Mouse (Mus musculus): Measurements from ENCODE around the gene Gpsm2. TPM values are rescaled to one million over a fixed set of nuclear protein-coding genes. Genes with fewer than 3 reads are reported as not detected.
"Not testable (repeated sequence)": the region's sequence is repeated elsewhere in the genome, so short reads cannot be mapped to it uniquely, and the experiment has no call there.

Gpsm2 gene
- polyA plus RNA-seq, 1 experiment from 2014 or later, result 83.7 TPM

- Histone ChIP-seq H3K4me2 (replicated peaks) (no peak overlapping the region), H3K27me3 (replicated peaks) (no peaks in the 10 kb centered on the region), H3K4me1 (no peaks in the 10 kb centered on the region), H3K4me3 (no peak overlapping the region), H3K36me3 (peaks cover 46% of the 10 kb centered on the region), H3K9me3 (no peaks in the 10 kb centered on the region), H3K9ac (no peak overlapping the region), H3K27ac (no peak overlapping the region)
- WGBS, result 77% methylated on average over 6 of the region's 6 CpGs
- no peak for ATAC-seq (ENCODE audit: low FRiP score, low read depth)
Measured at GRCm38 (mm10) chr3:108689015-108689441, 33.1 kb downstream of the Gpsm2 start.

- WGBS, result 99% methylated on average over 7 of the region's 7 CpGs
- H3K9me3 ChIP-seq, result no peaks in the 10 kb centered on the region
- no peak overlapping the region for H3K27ac ChIP-seq
- no peak for ATAC-seq (ENCODE audit: low FRiP score, low read depth)
- H3K36me3 ChIP-seq, result peaks cover 66% of the 10 kb centered on the region
- no peak overlapping the region for H3K4me3 ChIP-seq
- no peaks in the 10 kb centered on the region for H3K4me1 ChIP-seq
- H3K27me3 ChIP-seq (replicated peaks), result no peaks in the 10 kb centered on the region
- H3K9ac ChIP-seq, result no peak overlapping the region
- no peak overlapping the region for H3K4me2 ChIP-seq (replicated peaks)
Measured at GRCm38 (mm10) chr3:108685701-108686100, 36.4 kb downstream of the Gpsm2 start.

GRCm38 (mm10) chr3:108683597-108683996 lies 38.5 kb downstream of the Gpsm2 start:
- not testable (repeated sequence) for H3K4me2 ChIP-seq (replicated peaks); H3K4me3 ChIP-seq; H3K27me3 ChIP-seq (replicated peaks); ATAC-seq (ENCODE audit: low FRiP score, low read depth); H3K9me3 ChIP-seq; H3K9ac ChIP-seq; H3K4me1 ChIP-seq; H3K27ac ChIP-seq
- H3K36me3 ChIP-seq, result peaks cover 71% of the 10 kb centered on the region
- 95% methylated on average over 5 of the region's 5 CpGs for WGBS

- Histone ChIP-seq H3K4me1 (no peaks in the 10 kb centered on the region), H3K4me2 (replicated peaks) (no peak overlapping the region), H3K9ac (no peak overlapping the region), H3K27me3 (replicated peaks) (no peaks in the 10 kb centered on the region), H3K36me3 (peaks cover 81% of the 10 kb centered on the region), H3K4me3 (no peak overlapping the region), H3K27ac (no peak overlapping the region), H3K9me3 (no peaks in the 10 kb centered on the region)
- ATAC-seq (ENCODE audit: low FRiP score, low read depth), result no peak
- 77% methylated on average over 4 of the region's 4 CpGs for WGBS
Measured at GRCm38 (mm10) chr3:108681004-108681403, 41.1 kb downstream of the Gpsm2 start.

GRCm38 (mm10) chr3:108676616-108677015 lies 45.5 kb downstream of the Gpsm2 start:
- Histone ChIP-seq H3K36me3 (peaks cover 86% of the 10 kb centered on the region), H3K4me3 (no peak overlapping the region), H3K4me1 (no peaks in the 10 kb centered on the region), H3K4me2 (replicated peaks) (no peak overlapping the region), H3K27me3 (replicated peaks) (no peaks in the 10 kb centered on the region), H3K9me3 (no peaks in the 10 kb centered on the region), H3K9ac (no peak overlapping the region), H3K27ac (no peak overlapping the region)
- ATAC-seq (ENCODE audit: low FRiP score, low read depth), result no peak
- 84% methylated on average over 4 of the region's 4 CpGs for WGBS

- ATAC-seq (ENCODE audit: low FRiP score, low read depth), result no peak
- Histone ChIP-seq H3K4me1 (no peaks in the 10 kb centered on the region), H3K9me3 (no peaks in the 10 kb centered on the region), H3K9ac (no peak overlapping the region), H3K36me3 (peaks cover 40% of the 10 kb centered on the region), H3K4me2 (replicated peaks) (no peak overlapping the region), H3K27ac (no peak overlapping the region), H3K27me3 (replicated peaks) (no peaks in the 10 kb centered on the region), H3K4me3 (no peak overlapping the region)
- 82% methylated on average over 1 of the region's 1 CpGs for WGBS
Measured at GRCm38 (mm10) chr3:108660941-108661340, 61.2 kb downstream of the Gpsm2 start.

- Histone ChIP-seq H3K27ac (no peak overlapping the region), H3K4me1 (peaks cover 9% of the 10 kb centered on the region), H3K36me3 (peaks cover 20% of the 10 kb centered on the region), H3K4me3 (no peak overlapping the region), H3K9me3 (no peaks in the 10 kb centered on the region), H3K27me3 (replicated peaks) (no peaks in the 10 kb centered on the region), H3K4me2 (replicated peaks) (no peak overlapping the region), H3K9ac (no peak overlapping the region)
- no peak for ATAC-seq (ENCODE audit: low FRiP score, low read depth)
- WGBS, result 95% methylated on average over 9 of the region's 9 CpGs
Measured at GRCm38 (mm10) chr3:108658612-108659011, 63.5 kb downstream of the Gpsm2 start.

GRCm38 (mm10) chr3:108655486-108655885 lies 66.6 kb downstream of the Gpsm2 start:
- H3K4me1 ChIP-seq, result peaks cover 9% of the 10 kb centered on the region
- H3K4me2 ChIP-seq (replicated peaks), result no peak overlapping the region
- H3K27ac ChIP-seq, result no peak overlapping the region
- WGBS, result 68% methylated on average over 7 of the region's 7 CpGs
- H3K9ac ChIP-seq, result no peak overlapping the region
- no peak for ATAC-seq (ENCODE audit: low FRiP score, low read depth)
- H3K36me3 ChIP-seq, result no peaks in the 10 kb centered on the region
- H3K27me3 ChIP-seq (replicated peaks), result no peaks in the 10 kb centered on the region
- H3K9me3 ChIP-seq, result no peaks in the 10 kb centered on the region
- no peak overlapping the region for H3K4me3 ChIP-seq

- H3K27ac ChIP-seq, result no peak overlapping the region
- WGBS, result 35% methylated on average over 14 of the region's 14 CpGs
- ATAC-seq (ENCODE audit: low FRiP score, low read depth), result no peak
Measured at GRCm38 (mm10) chr3:108654566-108654965, 67.5 kb downstream of the Gpsm2 start.

GRCm38 (mm10) chr3:108653710-108654379 lies 68.3 kb downstream of the Gpsm2 start, which contains the start of gene Clcc1:
Clcc1 (plus strand) TSS chr3:108653913.
- WGBS, result under 1% methylated on average over 57 of the region's 57 CpGs
- H3K4me3 ChIP-seq, result peak within 1 kb of the TSS; percentile 85
- H3K27ac ChIP-seq, result peak within 1 kb of the TSS; percentile 70; the same call in 1 of the 2 replicates
- no peaks in the 10 kb centered on the region for H3K9me3 ChIP-seq
- no peaks in the 10 kb centered on the region for H3K27me3 ChIP-seq (replicated peaks)
- H3K4me1 ChIP-seq, result peaks cover 9% of the 10 kb centered on the region
- peak within 1 kb of the TSS; percentile 61 for H3K4me2 ChIP-seq (replicated peaks)
- no peaks in the 10 kb centered on the region for H3K36me3 ChIP-seq
- peak within 1 kb of the TSS; percentile 81 for H3K9ac ChIP-seq
- peak; percentile 95 for ATAC-seq (ENCODE audit: low FRiP score, low read depth)

More at GRCm38 (mm10) chr3:108654566-108654965, 67.5 kb downstream of the Gpsm2 start:
- peak overlapping the region; percentile 61 for H3K4me2 ChIP-seq (replicated peaks)
- peak overlapping the region; percentile 85 for H3K4me3 ChIP-seq
- H3K36me3 ChIP-seq, result no peaks in the 10 kb centered on the region
- peaks cover 9% of the 10 kb centered on the region for H3K4me1 ChIP-seq
- H3K27me3 ChIP-seq (replicated peaks), result no peaks in the 10 kb centered on the region
- H3K9me3 ChIP-seq, result no peaks in the 10 kb centered on the region
- H3K9ac ChIP-seq, result peak overlapping the region; percentile 81

GRCm38 (mm10) chr3:108652866-108653642 lies 69.1 kb downstream of the Gpsm2 start:
- H3K9me3 ChIP-seq, result no peaks in the 10 kb centered on the region
- H3K27ac ChIP-seq, result no peak overlapping the region
- 31% methylated on average over 9 of the region's 9 CpGs for WGBS
- H3K27me3 ChIP-seq (replicated peaks), result no peaks in the 10 kb centered on the region
- peaks cover 9% of the 10 kb centered on the region for H3K4me1 ChIP-seq
- no peak for ATAC-seq (ENCODE audit: low FRiP score, low read depth)
- peak overlapping the region; percentile 42 for H3K4me2 ChIP-seq (replicated peaks)
- H3K36me3 ChIP-seq, result no peaks in the 10 kb centered on the region
- H3K9ac ChIP-seq, result no peak overlapping the region
- no peak overlapping the region for H3K4me3 ChIP-seq

- not testable (repeated sequence) for H3K27me3 ChIP-seq (replicated peaks); H3K27ac ChIP-seq; ATAC-seq (ENCODE audit: low FRiP score, low read depth); H3K4me2 ChIP-seq (replicated peaks); H3K9me3 ChIP-seq; H3K4me3 ChIP-seq; H3K9ac ChIP-seq; H3K4me1 ChIP-seq
- peaks cover 27% of the 10 kb centered on the region for H3K36me3 ChIP-seq
- 49% methylated on average over 5 of the region's 5 CpGs for WGBS
Measured at GRCm38 (mm10) chr3:108647681-108648080, 74.4 kb downstream of the Gpsm2 start.
